Mouse (Mus musculus) midbrain, embryonic 16.5 days (tissue): Measurements from ENCODE around the gene Mthfd2. TPM values are rescaled to one million over a fixed set of nuclear protein-coding genes. Genes with fewer than 3 reads are reported as not detected.
A peak's percentile ranks its signal among the peaks of the same experiment; 100 is the strongest.

Source experiments
- ATAC-seq: fragments of 200-750 bp; cut with Nextera tagmentation; 2 replicates; pipeline ENCODE4 v1.8.0; 2017; ENCODE audit warnings: moderate TSS enrichment
- H3K27ac ChIP-seq: fragments of 300-500 bp; sonication (generic); 2 replicates; pipeline ENCODE4 v1.5.1; 2014; ENCODE audit warnings: mild to moderate bottlenecking, low read length, mixed read lengths
- H3K27me3 ChIP-seq: fragments of 300-500 bp; sonication (generic); 2 replicates; pipeline ENCODE4 v1.6.1; 2014; ENCODE audit warnings: low read depth, low read length, mixed read lengths; ENCODE audit not compliant: control insufficient read depth, insufficient read depth
- H3K36me3 ChIP-seq: fragments of 300-500 bp; sonication (generic); 2 replicates; pipeline ENCODE4 v1.6.1; 2014; ENCODE audit warnings: mild to moderate bottlenecking, low read length, moderate library complexity, mixed read lengths; ENCODE audit not compliant: control insufficient read depth, insufficient read depth
- H3K4me1 ChIP-seq: fragments of 300-500 bp; sonication (generic); 2 replicates; pipeline ENCODE4 v1.6.1; 2014; ENCODE audit warnings: mild to moderate bottlenecking, low read length, mixed read lengths; ENCODE audit not compliant: control insufficient read depth, insufficient read depth
- H3K4me2 ChIP-seq: fragments of 300-500 bp; sonication (generic); 2 replicates; pipeline ENCODE4 v1.6.1; 2014; ENCODE audit warnings: mild to moderate bottlenecking, low read length, mixed read lengths
- H3K4me3 ChIP-seq: fragments of 300-500 bp; sonication (generic); 2 replicates; pipeline ENCODE4 v1.5.1; 2014; ENCODE audit warnings: low read depth, mild to moderate bottlenecking, low read length, moderate library complexity, mixed read lengths
- H3K9ac ChIP-seq: fragments of 300-500 bp; sonication (generic); 2 replicates; pipeline ENCODE4 v1.6.1; 2014; ENCODE audit warnings: low read depth, low read length, mixed read lengths
- H3K9me3 ChIP-seq: fragments of 300-500 bp; sonication (generic); replicated peaks from 2 replicates; pipeline ENCODE4 v1.6.1; 2014; ENCODE audit warnings: mild to moderate bottlenecking, low read length, mixed read lengths; ENCODE audit not compliant: control insufficient read depth, poor library complexity, severe bottlenecking
- WGBS: fragments of 180-500 bp; shearing (Covaris S2); extraction: QIAGEN DNeasy Blood & Tissue Kit; methylation state at CpG from one replicate; pipeline ENCODE4 v1.1.7; 2014; 5-methylcytosine and 5-hydroxymethylcytosine counted together
- polyA plus RNA-seq: library from polyadenylated mRNA; unstranded; fragments of >200 nt; fragmentation: Nextera tagmentation; extraction: Ambion mirVana; gene quantifications from 2 replicates; pipeline ENCODE4 v1.2.1, GENCODE M21; 2015

Gene Mthfd2
- polyA plus RNA-seq, 1 experiment from 2014 or later: 34.7 TPM

DNA sequence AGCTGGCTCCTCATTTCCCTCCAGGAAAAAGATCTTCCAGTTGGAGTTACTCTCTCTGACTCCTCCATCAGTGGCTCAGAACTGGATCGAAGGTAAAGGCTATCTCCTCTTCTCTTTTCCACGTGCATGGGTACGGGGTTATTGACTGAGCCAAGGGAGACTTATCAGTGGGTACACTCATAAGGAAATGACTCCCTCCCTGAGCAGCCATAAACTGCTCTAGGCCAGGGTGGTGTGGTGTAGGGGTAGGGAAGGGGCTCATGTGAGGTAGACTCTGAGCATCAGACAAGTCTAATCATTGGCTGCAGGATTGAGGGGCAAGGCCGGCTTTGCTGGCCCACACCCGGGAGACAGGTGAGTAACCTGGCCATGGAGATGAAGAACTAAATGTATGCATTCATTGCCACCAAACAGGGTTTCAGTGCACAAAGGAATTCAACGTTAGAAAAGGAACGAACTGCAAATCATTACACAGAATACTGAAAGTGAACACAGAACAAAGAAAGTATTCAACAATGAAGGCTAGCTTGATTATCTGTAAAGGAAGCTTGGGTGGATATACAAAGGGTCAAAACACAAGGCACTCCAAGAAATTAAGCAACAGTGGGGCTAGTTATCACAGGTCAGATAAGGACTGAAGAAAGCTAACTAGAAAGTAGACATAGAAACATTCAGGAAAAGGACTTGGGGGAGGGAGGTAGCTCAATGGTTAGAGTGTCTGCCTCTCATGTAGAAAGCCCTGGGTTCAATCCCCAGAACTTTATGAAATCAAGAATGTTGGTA, 25.1 kb downstream of the Mthfd2 start:
- Histone ChIP-seq H3K4me1 (no peaks in the 10 kb centered on the region), H3K36me3 (0 out of 2 replicates have a peak, but pooled peaks cover 3% of the 10 kb centered on the region), H3K4me2 (no peak overlapping the region), H3K27ac (no peak overlapping the region), H3K9ac (no peak overlapping the region), H3K4me3 (no peak overlapping the region), H3K9me3 (no peaks in the 10 kb centered on the region), H3K27me3 (no peaks in the 10 kb centered on the region)
- ATAC-seq: no peak
- WGBS: 83% methylated on average over 7 of the region's 7 CpGs

GRCm38 (mm10) chr6:83280256-83280955, 45.3 kb downstream of the Mthfd2 start:
- H3K27me3 ChIP-seq: no peaks in the 10 kb centered on the region
- ATAC-seq: no peak
- no peaks in the 10 kb centered on the region for H3K4me1 ChIP-seq
- no peak overlapping the region for H3K27ac ChIP-seq
- H3K9ac ChIP-seq: no peak overlapping the region
- H3K4me2 ChIP-seq: no peak overlapping the region
- 76% methylated on average over 8 of the region's 8 CpGs for WGBS
- H3K4me3 ChIP-seq: no peak overlapping the region
- no peaks in the 10 kb centered on the region for H3K9me3 ChIP-seq
- no peaks in the 10 kb centered on the region for H3K36me3 ChIP-seq

DNA sequence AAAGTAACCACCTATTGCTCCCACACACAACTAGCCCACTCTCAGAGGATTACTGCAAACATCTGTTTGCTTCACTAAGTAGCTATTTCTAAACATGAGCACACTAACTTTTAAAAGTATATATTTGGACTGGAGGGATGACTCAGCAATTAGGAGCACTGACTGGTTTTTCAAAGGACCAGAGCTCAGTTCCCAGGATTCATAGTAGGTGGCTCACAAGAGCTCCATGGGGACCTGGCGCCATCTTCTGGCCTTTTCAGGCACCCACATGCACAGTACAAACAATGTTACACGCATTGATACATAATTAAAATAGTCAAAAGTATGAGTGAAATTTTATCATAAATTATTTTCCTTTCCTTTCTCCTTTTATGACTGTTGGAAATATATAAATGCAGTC, 46.8 kb downstream of the Mthfd2 start:
- H3K4me2 ChIP-seq: no peak overlapping the region
- H3K27ac ChIP-seq: no peak overlapping the region
- H3K4me1 ChIP-seq: no peaks in the 10 kb centered on the region
- no peaks in the 10 kb centered on the region for H3K9me3 ChIP-seq
- 23% methylated on average over 2 of the region's 2 CpGs for WGBS
- no peaks in the 10 kb centered on the region for H3K27me3 ChIP-seq
- H3K36me3 ChIP-seq: no peaks in the 10 kb centered on the region
- no peak overlapping the region for H3K4me3 ChIP-seq
- no peak for ATAC-seq
- H3K9ac ChIP-seq: no peak overlapping the region

- Histone ChIP-seq H3K27ac (no peak overlapping the region), H3K4me3 (no peak overlapping the region), H3K4me2 (no peak overlapping the region), H3K27me3 (no peaks in the 10 kb centered on the region), H3K9ac (no peak overlapping the region), H3K4me1 (no peaks in the 10 kb centered on the region), H3K36me3 (no peaks in the 10 kb centered on the region), H3K9me3 (no peaks in the 10 kb centered on the region)
- ATAC-seq: no peak
- WGBS: 78% methylated on average over 13 of the region's 13 CpGs
Measured at GRCm38 (mm10) chr6:83277151-83277550, 48.6 kb downstream of the Mthfd2 start.

- Histone ChIP-seq H3K4me2 (no peak overlapping the region), H3K9ac (no peak overlapping the region), H3K36me3 (no peaks in the 10 kb centered on the region), H3K4me1 (peaks cover 1% of the 10 kb centered on the region), H3K4me3 (no peak overlapping the region), H3K27ac (no peak overlapping the region), H3K27me3 (no peaks in the 10 kb centered on the region), H3K9me3 (no peaks in the 10 kb centered on the region)
- no peak for ATAC-seq
- WGBS: 89% methylated on average over 11 of the region's 11 CpGs
Measured at GRCm38 (mm10) chr6:83273733-83274132, 52.0 kb downstream of the Mthfd2 start.

- Histone ChIP-seq H3K36me3 (no peaks in the 10 kb centered on the region), H3K4me2 (peak overlapping the region; percentile 65), H3K9me3 (no peaks in the 10 kb centered on the region), H3K9ac (peak overlapping the region; percentile 62), H3K4me1 (peaks cover 7% of the 10 kb centered on the region), H3K27ac (peak overlapping the region; percentile 82), H3K4me3 (peak overlapping the region; percentile 40), H3K27me3 (no peaks in the 10 kb centered on the region)
- peak; percentile 97 for ATAC-seq
- 2% methylated on average over 21 of the region's 28 CpGs for WGBS
Measured at GRCm38 (mm10) chr6:83268144-83269010, 57.3 kb downstream of the Mthfd2 start.

DNA sequence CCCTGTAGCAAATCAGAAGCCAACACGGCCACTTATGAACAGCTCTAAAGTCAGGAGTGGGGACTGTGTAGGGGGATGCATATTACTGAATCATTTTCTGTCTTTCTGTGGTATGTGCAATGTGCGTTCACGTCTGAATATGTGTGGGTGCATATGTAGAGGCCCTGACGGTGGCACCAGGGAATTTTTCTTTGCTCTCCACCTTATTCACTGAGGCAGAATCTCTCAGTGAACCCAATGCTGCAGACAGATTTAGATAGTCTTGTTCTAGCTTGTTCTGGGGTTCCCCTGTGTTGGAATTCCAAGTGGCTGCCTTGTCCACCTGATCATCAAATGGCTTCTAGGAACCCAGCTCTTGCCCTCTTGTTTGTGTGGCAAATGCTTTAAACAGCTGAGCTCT, 58.1 kb downstream of the Mthfd2 start:
- no peaks in the 10 kb centered on the region for H3K9me3 ChIP-seq
- peak overlapping the region; percentile 42; the same call in 1 of the 2 replicates for H3K9ac ChIP-seq
- H3K27ac ChIP-seq: peak overlapping the region; percentile 82
- peaks cover 7% of the 10 kb centered on the region for H3K4me1 ChIP-seq
- H3K4me2 ChIP-seq: peak overlapping the region; percentile 65
- H3K36me3 ChIP-seq: no peaks in the 10 kb centered on the region
- H3K27me3 ChIP-seq: no peaks in the 10 kb centered on the region
- H3K4me3 ChIP-seq: no peak overlapping the region
- no peak for ATAC-seq
- 61% methylated on average over 4 of the region's 4 CpGs for WGBS

- H3K4me3 ChIP-seq: no peak overlapping the region
- H3K27ac ChIP-seq: no peak overlapping the region
- 67% methylated on average over 4 of the region's 4 CpGs for WGBS
- H3K4me2 ChIP-seq: no peak overlapping the region
- H3K9me3 ChIP-seq: no peaks in the 10 kb centered on the region
- ATAC-seq: no peak
- H3K36me3 ChIP-seq: no peaks in the 10 kb centered on the region
- no peaks in the 10 kb centered on the region for H3K27me3 ChIP-seq
- H3K9ac ChIP-seq: no peak overlapping the region
- peaks cover 11% of the 10 kb centered on the region for H3K4me1 ChIP-seq
Measured at GRCm38 (mm10) chr6:83265653-83266052, 60.1 kb downstream of the Mthfd2 start.
